Mouse (Mus musculus) MEL (cell line): ENCODE measurements around the gene Rom1. TPM values are rescaled to one million over a fixed set of nuclear protein-coding genes. Genes with fewer than 3 reads are reported as not detected.

ENCODE experiments used
- BHLHE40 ChIP-seq: IDR thresholded peaks from 2 replicates; pipeline ENCODE4 v1.6.1; 2012; ENCODE audit warnings: low read depth, mild to moderate bottlenecking, inconsistent platforms, low read length, improper control_type of control experiment, borderline replicate concordance
- CHD1 ChIP-seq: IDR thresholded peaks from 2 replicates; pipeline ENCODE4 v1.6.1; 2012; ENCODE audit warnings: low read depth, mild to moderate bottlenecking, inconsistent platforms, low read length, improper control_type of control experiment
- CHD2 ChIP-seq: IDR thresholded peaks from 2 replicates; pipeline ENCODE4 v1.6.1; 2011; ENCODE audit warnings: low read length, improper control_type of control experiment
- CTCF ChIP-seq, 3 experiments: IDR thresholded peaks in 2 of 3; conservative IDR thresholded peaks in 1 of 3; 2 replicates each; pipeline ENCODE4 v1.5.1; 2011 to 2012; ENCODE audit warnings: low read length in 3 of 3, low read depth in 2 of 3, mild to moderate bottlenecking in 2 of 3, improper control_type of control experiment in 1 of 3, inconsistent platforms in 1 of 3, mixed read lengths in 1 of 3, moderate library complexity in 1 of 3; ENCODE audit not compliant: control insufficient read depth in 1 of 3, insufficient read depth in 1 of 3, poor library complexity in 1 of 3, severe bottlenecking in 1 of 3
- E2F4 ChIP-seq: IDR thresholded peaks from 2 replicates; pipeline ENCODE4 v1.6.1; 2011; ENCODE audit warnings: low read depth, low read length, improper control_type of control experiment, borderline replicate concordance
- ELF1 ChIP-seq: IDR thresholded peaks from 2 replicates; pipeline ENCODE4 v1.6.1; 2014; ENCODE audit warnings: low read depth, mild to moderate bottlenecking, inconsistent platforms, low read length, improper control_type of control experiment, moderate library complexity
- GATA1 ChIP-seq: IDR thresholded peaks from 2 replicates; pipeline ENCODE4 v1.6.1; 2011; ENCODE audit warnings: low read depth, low read length, improper control_type of control experiment
- MAX ChIP-seq: IDR thresholded peaks from 2 replicates; pipeline ENCODE4 v1.6.1; 2011; ENCODE audit warnings: low read length, improper control_type of control experiment
- MAZ ChIP-seq: IDR thresholded peaks from 2 replicates; pipeline ENCODE4 v1.6.1; 2012; ENCODE audit warnings: low read depth, mild to moderate bottlenecking, inconsistent platforms, low read length, improper control_type of control experiment
- MEF2A ChIP-seq: IDR thresholded peaks from 2 replicates; pipeline ENCODE4 v1.6.1; 2014; ENCODE audit warnings: low read depth, mild to moderate bottlenecking, inconsistent platforms, low read length, improper control_type of control experiment; ENCODE audit not compliant: poor library complexity, insufficient replicate concordance, severe bottlenecking; ENCODE audit errors: extremely low read depth
- MXI1 ChIP-seq: IDR thresholded peaks from 2 replicates; pipeline ENCODE4 v1.6.1; 2011; ENCODE audit warnings: mild to moderate bottlenecking, low read depth, low read length, improper control_type of control experiment
- MYB ChIP-seq: IDR thresholded peaks from 2 replicates; pipeline ENCODE4 v1.6.1; 2011; ENCODE audit warnings: mild to moderate bottlenecking, low read depth, low read length, improper control_type of control experiment
- MYC ChIP-seq: IDR thresholded peaks from 2 replicates; pipeline ENCODE4 v1.6.1; 2011; ENCODE audit warnings: low read depth, mild to moderate bottlenecking, low read length, improper control_type of control experiment, moderate library complexity
- POLR2A ChIP-seq, 2 experiments: IDR thresholded peaks; 2 replicates each; pipeline ENCODE4 v1.6.1; 2011 to 2012; ENCODE audit warnings: low read length in 2 of 2, mild to moderate bottlenecking in 2 of 2, control low read depth in 1 of 2, improper control_type of control experiment in 1 of 2, low read depth in 1 of 2, moderate library complexity in 1 of 2; ENCODE audit not compliant: control insufficient read depth in 1 of 2, insufficient read depth in 1 of 2, poor library complexity in 1 of 2
- POLR2AphosphoS2 ChIP-seq: IDR thresholded peaks from 2 replicates; pipeline ENCODE4 v1.6.1; 2011; ENCODE audit warnings: low read length, improper control_type of control experiment
- POLR2AphosphoS5 ChIP-seq: IDR thresholded peaks from 2 replicates; pipeline ENCODE4 v1.6.1; 2012; ENCODE audit warnings: low read depth, borderline replicate concordance, mild to moderate bottlenecking, inconsistent platforms, low read length, moderate library complexity, mixed read lengths
- SMC3 ChIP-seq: IDR thresholded peaks from 2 replicates; pipeline ENCODE4 v1.6.1; 2011; ENCODE audit warnings: low read depth, low read length, improper control_type of control experiment
- TAL1 ChIP-seq: IDR thresholded peaks from 2 replicates; pipeline ENCODE4 v1.6.1; 2012; ENCODE audit warnings: mild to moderate bottlenecking, inconsistent platforms, low read length, moderate library complexity, mixed read lengths
- UBTF ChIP-seq: IDR thresholded peaks from 2 replicates; pipeline ENCODE4 v1.6.1; 2012; ENCODE audit warnings: low read depth, mild to moderate bottlenecking, inconsistent platforms, low read length, improper control_type of control experiment, moderate library complexity, borderline replicate concordance; ENCODE audit not compliant: insufficient read depth
- USF1 ChIP-seq: IDR thresholded peaks from 2 replicates; pipeline ENCODE4 v1.6.1; 2014; ENCODE audit warnings: low read depth, mild to moderate bottlenecking, inconsistent platforms, low read length, improper control_type of control experiment, moderate library complexity
- USF2 ChIP-seq, 2 experiments: IDR thresholded peaks; 2 replicates each; pipeline ENCODE4 v1.6.1; 2011 to 2012; ENCODE audit warnings: improper control_type of control experiment in 2 of 2, low read length in 2 of 2, borderline replicate concordance in 1 of 2, inconsistent platforms in 1 of 2, low read depth in 1 of 2, mild to moderate bottlenecking in 1 of 2; ENCODE audit not compliant: insufficient read depth in 1 of 2
- ZKSCAN1 ChIP-seq: IDR thresholded peaks from 2 replicates; pipeline ENCODE4 v1.6.1; 2012; ENCODE audit warnings: low read depth, mild to moderate bottlenecking, inconsistent platforms, low read length, improper control_type of control experiment, moderate library complexity
- ZMIZ1 ChIP-seq: IDR thresholded peaks from 2 replicates; pipeline ENCODE4 v1.6.1; 2012; ENCODE audit warnings: low read depth, mild to moderate bottlenecking, inconsistent platforms, low read length, improper control_type of control experiment, moderate library complexity
- ZNF384 ChIP-seq: IDR thresholded peaks from 2 replicates; pipeline ENCODE4 v1.6.1; 2012; ENCODE audit warnings: low read depth, mild to moderate bottlenecking, inconsistent platforms, low read length, improper control_type of control experiment
- polyA plus RNA-seq, 2 experiments: library from polyadenylated mRNA; stranded (reverse) in 1 of 2; unstranded in 1 of 2; fragments of >175 nt in 1 of 2; fragments of >200 nt in 1 of 2; gene quantifications; 2 replicates each; pipeline versions ENCODE4 v1.2.1 to v1.2.4; 2012; ENCODE audit warnings: low replicate concordance in 2 of 2, low read depth in 1 of 2; ENCODE audit not compliant: insufficient read length in 2 of 2, insufficient read depth in 1 of 2, missing spikeins in 1 of 2
- total RNA-seq: library from RNA; depleted of rRNA; stranded (reverse); fragments of 300-350 nt; gene quantifications from 2 replicates; pipeline ENCODE4 v1.2.3, GENCODE M21; 2012

The Rom1 gene
- total and polyA plus RNA-seq, 3 experiments, result 3.1 to 4.1 TPM; not detected in 1

- TF ChIP-seq POLR2AphosphoS5, result no peak
- no peak for TF ChIP-seq ZKSCAN1
- peak; percentile 57 for TF ChIP-seq ZMIZ1
- TF ChIP-seq MAZ, result peak; percentile 73; the same call in 1 of the 2 replicates
- TF ChIP-seq POLR2A (IDR thresholded peaks at IDR 0.05; ENCODE audit: control insufficient read depth in 1 of 2, insufficient read depth in 1 of 2, low read depth in 1 of 2, low read length in 2 of 2, poor library complexity in 1 of 2), result peak; percentile 91 to 95
- TF ChIP-seq MYB, result no peak
- no peak for TF ChIP-seq SMC3
- peak; percentile 43; the same call in 1 of the 2 replicates for TF ChIP-seq ELF1
- no peak for TF ChIP-seq TAL1
- peak; percentile 91 for TF ChIP-seq MYC
- no peak; the same call in 1 of the 2 replicates for TF ChIP-seq MXI1
- TF ChIP-seq ZNF384, result no peak
- no peak for TF ChIP-seq USF2 (IDR thresholded peaks at IDR 0.05; ENCODE audit: borderline replicate concordance in 1 of 2, insufficient read depth in 1 of 2, low read depth in 1 of 2, low read length in 2 of 2)
- no peak for TF ChIP-seq MEF2A
- no peak for TF ChIP-seq CHD2
- TF ChIP-seq CTCF (IDR thresholded peaks at IDR 0.05 in 2 of 3, conservative IDR thresholded peaks at IDR 0.05 in 1 of 3; ENCODE audit: control insufficient read depth in 1 of 3, insufficient read depth in 1 of 3, low read depth in 2 of 3, low read length in 3 of 3, poor library complexity in 1 of 3, severe bottlenecking in 1 of 3), result no peak
- no peak; the same call in 1 of the 2 replicates for TF ChIP-seq E2F4
- TF ChIP-seq MAX, result peak; percentile 80
- TF ChIP-seq POLR2AphosphoS2, result peak; percentile 89
- peak; percentile 87; the same call in 1 of the 2 replicates for TF ChIP-seq UBTF
- TF ChIP-seq BHLHE40, result no peak
- no peak for TF ChIP-seq CHD1
- TF ChIP-seq GATA1, result peak; percentile 85
- 0 out of 2 replicates have a peak, but pooled peaks have one; percentile 28 for TF ChIP-seq USF1
Observed at GRCm38 (mm10) chr19:8892829-8893766, 36.1 kb downstream of the Rom1 start, which contains the start of gene Ints5 (continued).
